Mouse (Mus musculus): ENCODE results near the gene Zfp523. TPM values are rescaled to one million over a fixed set of nuclear protein-coding genes. Genes with fewer than 3 reads are reported as not detected.
"Not testable (repeated sequence)": the region's sequence is repeated elsewhere in the genome, so short reads cannot be mapped to it uniquely, and the experiment has no call there.

Gene Zfp523
- polyA plus RNA-seq, 1 experiment = 12.8 TPM

DNA sequence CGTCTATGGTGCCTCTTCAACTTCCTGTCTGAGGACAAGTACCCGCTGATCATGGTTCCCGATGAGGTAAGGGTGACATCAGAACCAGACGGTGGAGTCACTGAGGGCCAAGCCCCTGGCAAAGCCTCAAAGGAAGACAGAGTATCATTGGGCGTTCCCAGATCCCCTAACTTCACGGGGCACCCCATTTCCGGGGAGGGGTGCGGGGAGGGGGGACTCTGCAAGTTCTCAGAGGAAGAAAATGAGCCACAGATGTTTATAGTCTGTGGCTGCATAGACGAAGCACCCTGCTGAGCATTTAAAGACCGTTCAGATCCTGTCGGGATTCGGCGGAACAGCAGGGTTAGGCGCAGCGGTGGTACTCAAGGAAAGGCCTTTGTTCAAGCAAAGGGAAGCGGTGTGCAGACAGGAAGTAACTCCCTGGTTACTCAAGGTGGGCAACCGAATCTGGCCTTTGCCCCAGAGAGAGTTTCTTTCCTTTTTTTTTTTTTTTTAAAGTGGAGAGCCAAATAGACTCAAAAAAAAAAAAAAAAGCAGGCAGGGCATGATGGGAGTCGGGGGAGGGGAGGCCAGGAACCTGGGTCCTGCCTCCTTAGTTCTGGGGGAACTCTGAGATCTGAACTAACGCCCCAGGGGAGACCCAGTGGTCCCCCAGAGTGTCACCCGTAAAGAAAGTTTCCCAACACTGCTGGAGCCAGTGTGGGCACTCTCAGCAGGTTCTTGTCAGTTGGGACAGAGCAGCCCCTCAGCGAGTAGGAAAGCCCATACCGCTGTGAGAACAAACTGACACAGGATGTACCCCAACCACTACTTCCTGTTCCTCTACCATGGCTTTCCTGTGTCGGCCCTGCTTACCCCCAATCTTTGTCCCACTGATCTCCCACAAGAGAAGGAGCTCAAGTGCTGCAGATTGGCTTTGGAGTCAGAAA lies 41.1 kb downstream of the Zfp523 start:
- TF ChIP-seq CTCF (IDR thresholded peaks at IDR 0.05; ENCODE audit: borderline replicate concordance, insufficient read depth, low read length) (no peak), POLR2A (IDR thresholded peaks at IDR 0.05; ENCODE audit: low read depth, low read length) (no peak)
- H3K4me1 ChIP-seq (ENCODE audit: control insufficient read depth, insufficient read depth, low read length) = no peaks in the 10 kb centered on the region; the same call in 1 of the 2 replicates
- no peak overlapping the region for H3K27ac ChIP-seq (ENCODE audit: insufficient read depth, low read length)
- no peak overlapping the region for H3K4me3 ChIP-seq (ENCODE audit: insufficient read depth, low read length)

DNA sequence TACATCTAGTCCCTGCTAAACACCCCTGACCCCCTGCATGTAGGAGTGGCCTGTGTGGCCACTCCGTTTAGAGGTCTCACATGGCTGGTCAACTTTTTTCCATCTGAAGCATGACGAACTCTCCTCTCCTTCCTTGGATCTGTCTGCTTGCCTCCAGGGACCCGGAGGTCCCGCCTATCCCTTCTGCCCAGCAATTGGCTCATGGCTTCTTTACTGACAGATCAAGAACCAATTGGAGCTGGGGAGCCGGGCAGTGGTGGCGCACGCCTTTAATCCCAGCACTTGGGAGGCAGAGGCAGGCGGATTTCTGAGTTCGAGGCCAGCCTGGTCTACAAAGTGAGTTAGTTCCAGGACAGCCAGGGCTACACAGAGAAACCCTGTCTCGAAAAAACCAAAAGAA lies 45.5 kb downstream of the Zfp523 start:
- H3K27ac ChIP-seq (ENCODE audit: insufficient read depth, low read length); H3K4me3 ChIP-seq (ENCODE audit: insufficient read depth, low read length); H3K4me1 ChIP-seq (ENCODE audit: control insufficient read depth, insufficient read depth, low read length): not testable (repeated sequence)

DNA sequence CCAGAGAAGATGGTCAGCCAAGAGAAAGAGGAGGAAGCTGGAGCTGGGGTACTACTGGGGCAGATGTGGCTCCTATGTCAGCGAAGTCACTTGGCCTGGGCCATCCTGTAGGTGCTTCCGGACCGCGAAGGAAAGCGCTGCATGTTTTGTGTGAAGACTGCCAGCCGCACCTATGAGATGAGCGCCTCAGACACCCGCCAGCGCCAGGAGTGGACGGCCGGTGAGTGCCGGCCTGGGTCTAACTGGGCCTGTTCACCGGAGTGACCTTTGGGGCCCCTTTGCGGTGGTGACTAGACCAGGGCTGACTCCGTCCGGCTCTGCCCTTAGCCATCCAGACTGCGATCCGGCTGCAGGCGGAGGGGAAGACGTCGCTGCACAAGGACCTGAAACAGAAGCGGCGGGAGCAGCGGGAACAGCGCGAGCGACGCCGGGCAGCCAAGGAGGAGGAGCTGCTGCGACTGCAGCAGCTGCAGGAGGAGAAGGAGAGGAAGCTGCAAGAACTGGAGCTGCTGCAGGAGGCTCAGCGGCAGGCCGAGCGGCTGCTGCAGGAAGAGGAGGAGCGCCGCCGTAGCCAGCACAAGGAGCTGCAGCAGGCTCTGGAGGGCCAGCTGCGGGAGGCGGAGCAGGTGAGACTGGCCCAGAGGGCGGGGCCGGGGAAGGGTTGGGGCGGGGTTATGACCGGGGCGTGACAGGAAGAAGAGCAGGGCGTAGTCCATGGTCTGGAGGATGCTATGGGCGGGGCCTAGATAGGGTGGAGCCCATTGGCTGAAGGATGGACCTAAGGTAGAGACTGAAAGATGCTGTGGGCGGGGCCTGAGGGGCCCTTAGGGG lies 46.8 kb downstream of the Zfp523 start:
- TF ChIP-seq CTCF (IDR thresholded peaks at IDR 0.05; ENCODE audit: borderline replicate concordance, insufficient read depth, low read length) (no peak), POLR2A (IDR thresholded peaks at IDR 0.05; ENCODE audit: low read depth, low read length) (peak; percentile 71)
- Histone ChIP-seq H3K4me3 (ENCODE audit: insufficient read depth, low read length) (peak overlapping the region; percentile 35), H3K4me1 (ENCODE audit: control insufficient read depth, insufficient read depth, low read length) (peaks cover 4% of the 10 kb centered on the region; the same call in 1 of the 2 replicates), H3K27ac (ENCODE audit: insufficient read depth, low read length) (peak overlapping the region; percentile 8; the same call in 1 of the 2 replicates)

DNA sequence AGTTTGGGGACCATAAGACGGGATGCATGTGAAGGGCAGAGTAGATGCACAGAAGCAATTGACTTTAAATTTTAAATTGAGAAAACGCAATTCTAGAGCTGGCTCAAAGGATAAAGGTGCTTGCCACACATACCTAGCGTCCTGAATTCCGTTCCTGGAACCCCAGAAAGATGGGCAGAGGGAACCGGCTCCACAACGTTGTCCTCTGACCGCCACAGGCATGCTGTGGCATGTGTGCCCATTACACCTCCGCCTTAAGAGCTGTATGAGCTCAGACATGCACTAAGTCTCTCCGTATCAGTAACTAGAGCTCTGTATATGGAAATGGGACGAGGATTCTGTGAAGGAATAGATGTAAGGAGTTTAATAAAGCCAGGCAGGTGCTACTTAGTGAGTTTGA lies 47.7 kb downstream of the Zfp523 start:
- no peak for TF ChIP-seq POLR2A (IDR thresholded peaks at IDR 0.05; ENCODE audit: low read depth, low read length)
- no peak for TF ChIP-seq CTCF (IDR thresholded peaks at IDR 0.05; ENCODE audit: borderline replicate concordance, insufficient read depth, low read length)
- Histone ChIP-seq H3K4me3 (ENCODE audit: insufficient read depth, low read length) (no peak overlapping the region), H3K27ac (ENCODE audit: insufficient read depth, low read length) (no peak overlapping the region), H3K4me1 (ENCODE audit: control insufficient read depth, insufficient read depth, low read length) (peaks cover 4% of the 10 kb centered on the region; the same call in 1 of the 2 replicates)

DNA sequence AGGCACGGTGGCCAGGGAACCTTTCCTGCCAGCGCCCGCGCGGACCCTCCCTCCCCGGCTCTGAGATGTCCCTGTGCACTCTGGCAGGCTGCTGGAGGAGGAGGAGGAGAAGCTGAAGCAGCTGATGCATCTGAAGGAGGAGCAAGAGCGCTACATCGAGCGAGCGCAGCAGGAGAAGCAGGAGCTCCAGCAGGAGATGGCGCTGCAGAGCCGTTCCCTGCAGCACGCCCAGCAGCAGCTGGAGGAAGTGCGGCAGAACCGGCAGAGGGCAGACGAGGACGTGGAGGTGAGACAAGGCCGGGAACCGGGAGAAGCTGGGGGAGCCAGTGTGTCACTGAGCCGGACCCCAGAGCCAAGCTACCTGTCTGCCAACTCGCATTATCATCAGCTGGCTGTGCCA lies 49.1 kb downstream of the Zfp523 start:
- TF ChIP-seq POLR2A (IDR thresholded peaks at IDR 0.05; ENCODE audit: low read depth, low read length) = no peak
- TF ChIP-seq CTCF (IDR thresholded peaks at IDR 0.05; ENCODE audit: borderline replicate concordance, insufficient read depth, low read length) = peak; percentile 100
- H3K27ac ChIP-seq (ENCODE audit: insufficient read depth, low read length) = no peak overlapping the region
- no peak overlapping the region for H3K4me3 ChIP-seq (ENCODE audit: insufficient read depth, low read length)

DNA sequence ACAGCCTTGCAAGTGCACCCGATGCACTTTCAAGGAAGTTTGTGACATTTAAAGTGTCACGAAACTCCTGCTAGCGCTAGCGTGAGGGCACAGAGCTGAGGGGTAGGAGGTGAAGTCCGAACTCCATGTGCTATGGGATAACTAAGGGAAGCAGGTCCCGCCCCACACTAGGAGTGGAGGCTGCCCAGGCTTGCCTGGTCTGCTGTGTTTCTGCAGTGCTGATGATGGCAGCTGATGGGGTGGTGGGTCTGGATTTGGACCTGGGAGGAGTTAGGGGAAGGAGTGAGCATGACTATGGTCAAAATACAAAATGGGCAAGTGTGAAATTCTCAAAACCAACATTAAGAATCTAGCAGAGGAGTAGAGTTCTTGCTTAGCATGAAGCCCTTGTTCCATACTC lies 53.6 kb downstream of the Zfp523 start:
- no peak for TF ChIP-seq POLR2A (IDR thresholded peaks at IDR 0.05; ENCODE audit: low read depth, low read length)
- TF ChIP-seq CTCF (IDR thresholded peaks at IDR 0.05; ENCODE audit: borderline replicate concordance, insufficient read depth, low read length) = no peak
- Histone ChIP-seq H3K4me1 (ENCODE audit: control insufficient read depth, insufficient read depth, low read length) (peaks cover 5% of the 10 kb centered on the region; the same call in 1 of the 2 replicates), H3K4me3 (ENCODE audit: insufficient read depth, low read length) (no peak overlapping the region), H3K27ac (ENCODE audit: insufficient read depth, low read length) (no peak overlapping the region)

More for the DNA sequence above, 49.1 kb downstream of the Zfp523 start:
- H3K4me1 ChIP-seq (ENCODE audit: control insufficient read depth, insufficient read depth, low read length) = peaks cover 4% of the 10 kb centered on the region; the same call in 1 of the 2 replicates

DNA sequence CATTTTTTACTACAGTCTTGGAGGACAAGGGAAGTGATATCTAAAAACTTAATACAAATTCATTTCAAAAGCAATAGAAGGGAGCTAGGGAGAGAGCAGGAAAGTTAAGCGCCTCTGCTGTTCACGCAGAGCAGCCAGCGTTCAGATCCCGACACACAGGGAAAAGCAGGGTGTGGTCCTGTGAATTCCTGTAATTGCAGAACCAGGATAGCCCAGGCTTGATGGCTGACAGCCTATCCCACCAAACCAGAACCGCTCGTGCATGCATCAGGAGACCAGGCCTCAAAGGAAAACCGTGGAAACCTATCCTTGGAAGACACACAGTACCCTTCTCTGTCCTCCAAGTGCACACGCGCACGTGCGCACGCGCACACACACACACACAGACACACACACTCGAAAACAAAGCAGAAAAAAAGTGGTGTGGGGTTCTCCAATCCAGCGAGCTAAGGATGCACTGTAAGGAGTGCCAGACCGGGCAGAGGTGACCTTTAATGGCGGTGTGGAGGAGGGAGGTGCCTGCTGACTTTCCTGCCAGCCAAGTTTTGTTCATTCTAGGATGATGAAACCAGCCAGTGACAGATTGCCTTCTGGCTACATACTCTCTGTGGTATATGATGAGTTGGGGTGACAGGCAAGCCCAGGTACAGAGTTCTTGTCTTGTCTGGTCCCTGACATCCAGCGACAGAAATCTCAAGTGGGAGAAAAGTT lies 54.3 kb downstream of the Zfp523 start:
- peaks cover 5% of the 10 kb centered on the region; the same call in 1 of the 2 replicates for H3K4me1 ChIP-seq (ENCODE audit: control insufficient read depth, insufficient read depth, low read length)
- H3K27ac ChIP-seq (ENCODE audit: insufficient read depth, low read length) = no peak overlapping the region
- H3K4me3 ChIP-seq (ENCODE audit: insufficient read depth, low read length) = no peak overlapping the region
- TF ChIP-seq CTCF (IDR thresholded peaks at IDR 0.05; ENCODE audit: borderline replicate concordance, insufficient read depth, low read length) = no peak
- no peak for TF ChIP-seq POLR2A (IDR thresholded peaks at IDR 0.05; ENCODE audit: low read depth, low read length)

DNA sequence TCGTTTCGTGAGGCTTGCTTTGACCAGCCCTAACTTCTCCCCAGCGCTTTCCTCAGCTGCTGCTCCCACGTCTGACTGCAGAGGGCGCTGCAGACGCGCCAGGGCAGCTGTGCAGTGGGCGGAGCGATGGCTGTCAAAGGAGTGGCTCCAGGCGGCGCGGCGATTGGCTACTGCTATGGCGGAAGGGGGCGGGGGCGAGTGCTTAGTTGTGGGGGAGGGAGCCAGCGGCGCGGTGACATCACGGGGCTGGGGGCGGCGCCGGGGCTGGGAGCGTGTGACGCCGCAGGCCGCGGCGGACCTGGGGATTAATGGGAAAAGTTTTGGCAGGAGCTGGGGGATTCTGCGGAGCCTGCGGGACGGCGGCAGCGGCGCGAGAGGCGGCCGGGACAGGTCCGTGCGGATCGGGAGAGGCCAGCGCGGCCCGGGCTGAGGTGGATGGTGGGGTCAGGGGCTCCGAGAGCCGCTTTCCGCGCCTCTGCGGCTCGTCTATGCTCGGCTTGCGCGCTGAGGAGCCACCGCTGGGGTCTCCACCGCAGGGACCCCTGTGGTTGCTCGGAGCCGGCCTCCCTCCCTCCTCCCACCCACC lies 55.6 kb downstream of the Zfp523 start, which contains the start of gene Ppard:
Gene Ppard (plus strand): TSS at position 226 of the 586 bp plus-strand sequence.
- Histone ChIP-seq H3K27ac (ENCODE audit: insufficient read depth, low read length) (peak within 1 kb of the TSS; percentile 35; the same call in 1 of the 2 replicates), H3K4me1 (ENCODE audit: control insufficient read depth, insufficient read depth, low read length) (peaks cover 5% of the 10 kb centered on the region; the same call in 1 of the 2 replicates), H3K4me3 (ENCODE audit: insufficient read depth, low read length) (peak within 1 kb of the TSS; percentile 98)
- peak; percentile 81 for TF ChIP-seq POLR2A (IDR thresholded peaks at IDR 0.05; ENCODE audit: low read depth, low read length)
- peak; percentile 98 for TF ChIP-seq CTCF (IDR thresholded peaks at IDR 0.05; ENCODE audit: borderline replicate concordance, insufficient read depth, low read length)
